Mouse (Mus musculus) MEL (cell line): ENCODE results near the gene Vsig10. TPM values are rescaled to one million over a fixed set of nuclear protein-coding genes. Genes with fewer than 3 reads are reported as not detected.
A peak's percentile ranks its signal among the peaks of the same experiment; 100 is the strongest.

Experiments used
- DNase-seq: peaks from one replicate; pipeline ENCODE4 v3.0.0; 2011; ENCODE audit warnings: low read depth, low spot score
- H3K27ac ChIP-seq: 2 replicates; pipeline ENCODE4 v1.5.1; 2012; ENCODE audit warnings: low read depth, mild to moderate bottlenecking, control low read depth, low read length, moderate library complexity; ENCODE audit not compliant: control insufficient read depth
- H3K27me3 ChIP-seq, 2 experiments: fragments of 150-350 bp in 1 of 2; sonication (generic) in 1 of 2; 2 replicates each; pipeline ENCODE4 v1.6.1; 2012; ENCODE audit warnings: low read length in 2 of 2, mild to moderate bottlenecking in 2 of 2, improper control_type of control experiment in 1 of 2, moderate library complexity in 1 of 2; ENCODE audit not compliant: insufficient read depth in 2 of 2, control insufficient read depth in 1 of 2
- H3K36me3 ChIP-seq, 2 experiments: 2 replicates each; pipeline ENCODE4 v1.6.1; 2012 to 2014; ENCODE audit warnings: low read length in 2 of 2, improper control_type of control experiment in 1 of 2, inconsistent platforms in 1 of 2, mild to moderate bottlenecking in 1 of 2; ENCODE audit not compliant: insufficient read depth in 2 of 2, control insufficient read depth in 1 of 2
- H3K4me1 ChIP-seq, 2 experiments: fragments of 150-350 bp in 1 of 2; sonication (generic) in 1 of 2; 2 replicates each; pipeline ENCODE4 v1.6.1; 2012; ENCODE audit warnings: low read length in 2 of 2, improper control_type of control experiment in 1 of 2, mild to moderate bottlenecking in 1 of 2; ENCODE audit not compliant: insufficient read depth in 2 of 2, control insufficient read depth in 1 of 2
- H3K4me3 ChIP-seq, 2 experiments: fragments of 150-350 bp in 1 of 2; sonication (generic) in 1 of 2; 2 replicates each; pipeline ENCODE4 v1.5.1; 2012; ENCODE audit warnings: low read depth in 2 of 2, low read length in 2 of 2, mild to moderate bottlenecking in 2 of 2, moderate library complexity in 2 of 2, control low read depth in 1 of 2, improper control_type of control experiment in 1 of 2; ENCODE audit not compliant: control insufficient read depth in 1 of 2, insufficient read depth in 1 of 2
- H3K79me2 ChIP-seq: 2 replicates; pipeline ENCODE4 v1.6.1; 2012; ENCODE audit warnings: mild to moderate bottlenecking, low read length, moderate library complexity; ENCODE audit not compliant: control insufficient read depth, poor library complexity, insufficient read depth
- H3K9ac ChIP-seq: 2 replicates; pipeline ENCODE4 v1.6.1; 2012; ENCODE audit warnings: low read depth, mild to moderate bottlenecking, control low read depth, low read length, moderate library complexity; ENCODE audit not compliant: control insufficient read depth, poor library complexity, severe bottlenecking
- H3K9me3 ChIP-seq: fragments of 150-350 bp; sonication (generic); replicated peaks from 2 replicates; pipeline ENCODE4 v1.6.1; 2012; ENCODE audit warnings: mild to moderate bottlenecking, low read length, improper control_type of control experiment, moderate library complexity; ENCODE audit not compliant: insufficient read depth
- CHD2 ChIP-seq: IDR thresholded peaks from 2 replicates; pipeline ENCODE4 v1.6.1; 2011; ENCODE audit warnings: low read length, improper control_type of control experiment
- CTCF ChIP-seq, 3 experiments: IDR thresholded peaks in 2 of 3; conservative IDR thresholded peaks in 1 of 3; 2 replicates each; pipeline ENCODE4 v1.5.1; 2011 to 2012; ENCODE audit warnings: low read length in 3 of 3, low read depth in 2 of 3, mild to moderate bottlenecking in 2 of 3, improper control_type of control experiment in 1 of 3, inconsistent platforms in 1 of 3, mixed read lengths in 1 of 3, moderate library complexity in 1 of 3; ENCODE audit not compliant: control insufficient read depth in 1 of 3, insufficient read depth in 1 of 3, poor library complexity in 1 of 3, severe bottlenecking in 1 of 3
- E2F4 ChIP-seq: IDR thresholded peaks from 2 replicates; pipeline ENCODE4 v1.6.1; 2011; ENCODE audit warnings: low read depth, low read length, improper control_type of control experiment, borderline replicate concordance
- EP300 ChIP-seq, 2 experiments: IDR thresholded peaks; 2 replicates each; pipeline ENCODE4 v1.6.1; 2011; ENCODE audit warnings: improper control_type of control experiment in 2 of 2, low read length in 2 of 2, low read depth in 1 of 2, mild to moderate bottlenecking in 1 of 2
- GABPA ChIP-seq: IDR thresholded peaks from 2 replicates; pipeline ENCODE4 v1.6.1; 2012; ENCODE audit warnings: low read depth, mild to moderate bottlenecking, inconsistent platforms, low read length, improper control_type of control experiment, moderate library complexity
- GATA1 ChIP-seq: IDR thresholded peaks from 2 replicates; pipeline ENCODE4 v1.6.1; 2011; ENCODE audit warnings: low read depth, low read length, improper control_type of control experiment
- HCFC1 ChIP-seq: IDR thresholded peaks from 2 replicates; pipeline ENCODE4 v1.6.1; 2012; ENCODE audit warnings: low read depth, mild to moderate bottlenecking, inconsistent platforms, low read length, improper control_type of control experiment, moderate library complexity
- JUND ChIP-seq: IDR thresholded peaks from 2 replicates; pipeline ENCODE4 v1.6.1; 2011; ENCODE audit warnings: low read depth, mild to moderate bottlenecking, improper control_type of control experiment, low read length
- MAX ChIP-seq: IDR thresholded peaks from 2 replicates; pipeline ENCODE4 v1.6.1; 2011; ENCODE audit warnings: low read length, improper control_type of control experiment
- MAZ ChIP-seq: IDR thresholded peaks from 2 replicates; pipeline ENCODE4 v1.6.1; 2012; ENCODE audit warnings: low read depth, mild to moderate bottlenecking, inconsistent platforms, low read length, improper control_type of control experiment
- MXI1 ChIP-seq: IDR thresholded peaks from 2 replicates; pipeline ENCODE4 v1.6.1; 2011; ENCODE audit warnings: mild to moderate bottlenecking, low read depth, low read length, improper control_type of control experiment
- MYC ChIP-seq: IDR thresholded peaks from 2 replicates; pipeline ENCODE4 v1.6.1; 2011; ENCODE audit warnings: low read depth, mild to moderate bottlenecking, low read length, improper control_type of control experiment, moderate library complexity
- NELFE ChIP-seq: IDR thresholded peaks from 2 replicates; pipeline ENCODE4 v1.6.1; 2011; ENCODE audit warnings: low read depth, low read length, improper control_type of control experiment
- NRF1 ChIP-seq: IDR thresholded peaks from 2 replicates; pipeline ENCODE4 v1.6.1; 2014; ENCODE audit warnings: low read depth, mild to moderate bottlenecking, inconsistent platforms, low read length, improper control_type of control experiment, moderate library complexity; ENCODE audit not compliant: poor library complexity, insufficient read depth, severe bottlenecking
- POLR2AphosphoS2 ChIP-seq: IDR thresholded peaks from 2 replicates; pipeline ENCODE4 v1.6.1; 2011; ENCODE audit warnings: low read length, improper control_type of control experiment
- RAD21 ChIP-seq: IDR thresholded peaks from 2 replicates; pipeline ENCODE4 v1.6.1; 2011; ENCODE audit warnings: mild to moderate bottlenecking, low read depth, low read length, improper control_type of control experiment
- SIN3A ChIP-seq: IDR thresholded peaks from 2 replicates; pipeline ENCODE4 v1.6.1; 2012; ENCODE audit warnings: low read length, improper control_type of control experiment, inconsistent platforms
- SMC3 ChIP-seq: IDR thresholded peaks from 2 replicates; pipeline ENCODE4 v1.6.1; 2011; ENCODE audit warnings: low read depth, low read length, improper control_type of control experiment
- TAL1 ChIP-seq: IDR thresholded peaks from 2 replicates; pipeline ENCODE4 v1.6.1; 2012; ENCODE audit warnings: mild to moderate bottlenecking, inconsistent platforms, low read length, moderate library complexity, mixed read lengths
- TBP ChIP-seq: IDR thresholded peaks from 2 replicates; pipeline ENCODE4 v1.8.0; 2011; ENCODE audit warnings: low read depth, low read length, improper control_type of control experiment
- TCF12 ChIP-seq: IDR thresholded peaks from 2 replicates; pipeline ENCODE4 v1.6.1; 2014; ENCODE audit warnings: low read depth, mild to moderate bottlenecking, inconsistent platforms, low read length, improper control_type of control experiment, moderate library complexity
- UBTF ChIP-seq: IDR thresholded peaks from 2 replicates; pipeline ENCODE4 v1.6.1; 2012; ENCODE audit warnings: low read depth, mild to moderate bottlenecking, inconsistent platforms, low read length, improper control_type of control experiment, moderate library complexity, borderline replicate concordance; ENCODE audit not compliant: insufficient read depth
- USF1 ChIP-seq: IDR thresholded peaks from 2 replicates; pipeline ENCODE4 v1.6.1; 2014; ENCODE audit warnings: low read depth, mild to moderate bottlenecking, inconsistent platforms, low read length, improper control_type of control experiment, moderate library complexity
- USF2 ChIP-seq, 2 experiments: IDR thresholded peaks; 2 replicates each; pipeline ENCODE4 v1.6.1; 2011 to 2012; ENCODE audit warnings: improper control_type of control experiment in 2 of 2, low read length in 2 of 2, borderline replicate concordance in 1 of 2, inconsistent platforms in 1 of 2, low read depth in 1 of 2, mild to moderate bottlenecking in 1 of 2; ENCODE audit not compliant: insufficient read depth in 1 of 2
- ZKSCAN1 ChIP-seq: IDR thresholded peaks from 2 replicates; pipeline ENCODE4 v1.6.1; 2012; ENCODE audit warnings: low read depth, mild to moderate bottlenecking, inconsistent platforms, low read length, improper control_type of control experiment, moderate library complexity
- ZMIZ1 ChIP-seq: IDR thresholded peaks from 2 replicates; pipeline ENCODE4 v1.6.1; 2012; ENCODE audit warnings: low read depth, mild to moderate bottlenecking, inconsistent platforms, low read length, improper control_type of control experiment, moderate library complexity
- polyA plus RNA-seq, 2 experiments: library from polyadenylated mRNA; stranded (reverse) in 1 of 2; unstranded in 1 of 2; fragments of >175 nt in 1 of 2; fragments of >200 nt in 1 of 2; gene quantifications; 2 replicates each; pipeline versions ENCODE4 v1.2.1 to v1.2.4; 2012; ENCODE audit warnings: low replicate concordance in 2 of 2, low read depth in 1 of 2; ENCODE audit not compliant: insufficient read length in 2 of 2, insufficient read depth in 1 of 2, missing spikeins in 1 of 2
- total RNA-seq: library from RNA; depleted of rRNA; stranded (reverse); fragments of 300-350 nt; gene quantifications from 2 replicates; pipeline ENCODE4 v1.2.3, GENCODE M21; 2012

The Vsig10 gene
- total and polyA plus RNA-seq, 3 experiments: 5.3 to 8.9 TPM; not detected in 1

DNA sequence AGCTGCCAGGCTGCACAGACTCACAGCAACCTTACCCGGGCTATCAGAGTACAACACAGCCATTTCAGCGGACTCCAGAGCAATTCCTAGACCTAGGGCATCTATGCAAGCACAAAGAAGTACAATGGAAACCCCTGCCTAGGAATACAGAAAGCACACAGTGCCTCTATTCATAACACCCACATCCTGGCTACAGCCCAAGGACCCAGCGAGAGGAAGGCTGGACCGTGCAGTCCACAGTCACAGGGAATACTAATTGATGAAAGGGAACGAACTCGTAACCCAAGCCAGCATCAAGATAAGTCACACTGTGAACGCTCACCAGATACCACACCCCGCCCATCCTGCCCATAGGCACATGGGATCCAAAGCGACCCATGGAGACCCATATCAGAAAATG lies 34.9 kb upstream of the Vsig10 start:
- H3K9ac ChIP-seq: no peak overlapping the region
- H3K4me1 ChIP-seq: peaks cover 22 to 50% of the 10 kb centered on the region in 2 experiments
- no peak overlapping the region for H3K27ac ChIP-seq
- H3K36me3 ChIP-seq: peaks cover 5 to 48% of the 10 kb centered on the region in 2 experiments
- DNase-seq: no peak
- no peaks in the 10 kb centered on the region for H3K9me3 ChIP-seq
- H3K4me3 ChIP-seq: no peak overlapping the region
- peaks cover 28% of the 10 kb centered on the region for H3K79me2 ChIP-seq
- no peaks in the 10 kb centered on the region for H3K27me3 ChIP-seq
- TF ChIP-seq CHD2: no peak
- peak; percentile 41; the same call in 1 of the 2 replicates for TF ChIP-seq GATA1
- 0 out of 2 replicates have a peak, but pooled peaks have one; percentile 16 for TF ChIP-seq POLR2AphosphoS2
- no peak for TF ChIP-seq TCF12

DNA sequence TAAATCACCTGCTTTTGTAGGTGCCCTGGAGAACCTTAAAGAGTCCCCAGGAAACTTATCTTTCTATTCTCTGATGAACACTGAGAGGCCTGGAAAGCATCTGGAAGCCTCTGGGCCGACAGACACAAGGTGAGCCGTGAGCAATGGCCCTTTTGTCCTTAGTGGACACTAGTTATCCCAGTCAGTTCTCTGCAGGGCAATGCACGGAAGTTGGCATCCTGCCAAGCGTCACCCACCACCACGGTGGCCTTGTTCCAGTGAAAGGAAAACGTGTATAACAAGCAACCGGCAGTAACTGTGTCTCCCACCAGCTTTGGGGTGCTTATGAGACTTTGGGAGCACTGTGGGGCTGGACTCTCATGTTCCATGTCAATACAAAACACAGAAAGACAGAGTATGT lies 34.2 kb upstream of the Vsig10 start:
- Histone ChIP-seq H3K9ac (no peak overlapping the region), H3K27me3 (no peaks in the 10 kb centered on the region), H3K4me3 (no peak overlapping the region), H3K9me3 (no peaks in the 10 kb centered on the region), H3K36me3 (peaks cover 5 to 47% of the 10 kb centered on the region in 2 experiments), H3K27ac (peak overlapping the region; percentile 5; the same call in 1 of the 2 replicates), H3K4me1 (peaks cover 22 to 45% of the 10 kb centered on the region in 2 experiments), H3K79me2 (peaks cover 28% of the 10 kb centered on the region)
- DNase-seq: no peak
- TF ChIP-seq CTCF (IDR thresholded peaks at IDR 0.05 in 2 of 3, conservative IDR thresholded peaks at IDR 0.05 in 1 of 3; ENCODE audit: control insufficient read depth in 1 of 3, insufficient read depth in 1 of 3, low read depth in 2 of 3, low read length in 3 of 3, poor library complexity in 1 of 3, severe bottlenecking in 1 of 3) (no peak), MXI1 (no peak), TAL1 (no peak), HCFC1 (no peak), E2F4 (no peak), RAD21 (no peak), JUND (no peak), CHD2 (no peak), ZKSCAN1 (no peak), NRF1 (no peak), USF1 (no peak), EP300 (IDR thresholded peaks at IDR 0.05; ENCODE audit: low read depth in 1 of 2, low read length in 2 of 2) (no peak)

DNA sequence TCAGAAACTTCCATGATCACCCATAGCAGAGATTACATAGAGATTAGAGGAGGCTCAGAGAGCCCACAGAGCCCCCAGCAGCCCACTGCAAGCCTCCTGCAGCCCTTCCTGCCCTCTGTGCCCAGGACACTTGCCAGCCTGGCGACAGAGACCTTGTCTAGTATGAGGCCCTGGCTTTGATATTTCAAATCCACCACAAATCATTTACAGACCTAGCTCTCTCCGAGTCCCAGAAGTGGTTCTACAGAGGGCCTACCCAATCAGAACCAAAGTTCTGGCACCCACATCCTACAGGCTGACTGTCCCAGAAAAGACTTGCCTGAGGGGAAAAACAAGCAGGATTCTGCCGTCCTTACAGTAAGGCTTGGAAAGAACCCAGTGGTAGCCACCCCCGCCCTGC lies 33.6 kb upstream of the Vsig10 start:
- H3K27ac ChIP-seq: no peak overlapping the region
- no peak for DNase-seq
- no peak overlapping the region for H3K4me3 ChIP-seq
- H3K4me1 ChIP-seq: peaks cover 17 to 39% of the 10 kb centered on the region in 2 experiments
- peaks cover 5 to 41% of the 10 kb centered on the region in 2 experiments for H3K36me3 ChIP-seq
- peak overlapping the region; percentile 7; the same call in 1 of the 2 replicates for H3K9ac ChIP-seq
- peaks cover 28% of the 10 kb centered on the region for H3K79me2 ChIP-seq
- no peaks in the 10 kb centered on the region for H3K9me3 ChIP-seq
- H3K27me3 ChIP-seq: no peaks in the 10 kb centered on the region
- TF ChIP-seq CTCF (IDR thresholded peaks at IDR 0.05 in 2 of 3, conservative IDR thresholded peaks at IDR 0.05 in 1 of 3; ENCODE audit: control insufficient read depth in 1 of 3, insufficient read depth in 1 of 3, low read depth in 2 of 3, low read length in 3 of 3, poor library complexity in 1 of 3, severe bottlenecking in 1 of 3) (no peak), TBP (no peak), SMC3 (no peak), UBTF (no peak), MYC (no peak), GABPA (no peak), NRF1 (no peak), MXI1 (no peak), MAX (no peak), MAZ (no peak), HCFC1 (no peak), ZMIZ1 (no peak), SIN3A (no peak), NELFE (no peak), USF1 (no peak), USF2 (IDR thresholded peaks at IDR 0.05; ENCODE audit: borderline replicate concordance in 1 of 2, insufficient read depth in 1 of 2, low read depth in 1 of 2, low read length in 2 of 2) (no peak)
